Mouse (Mus musculus): Measurements from ENCODE around the gene Rbm12. TPM values are rescaled to one million over a fixed set of nuclear protein-coding genes. Genes with fewer than 3 reads are reported as not detected.
A peak's percentile ranks its signal among the peaks of the same experiment; 100 is the strongest.
"Not testable (repeated sequence)": the region's sequence is repeated elsewhere in the genome, so short reads cannot be mapped to it uniquely, and the experiment has no call there.

Rbm12 gene
- polyA plus RNA-seq, 1 experiment from 2014 or later = 43.0 TPM

DNA sequence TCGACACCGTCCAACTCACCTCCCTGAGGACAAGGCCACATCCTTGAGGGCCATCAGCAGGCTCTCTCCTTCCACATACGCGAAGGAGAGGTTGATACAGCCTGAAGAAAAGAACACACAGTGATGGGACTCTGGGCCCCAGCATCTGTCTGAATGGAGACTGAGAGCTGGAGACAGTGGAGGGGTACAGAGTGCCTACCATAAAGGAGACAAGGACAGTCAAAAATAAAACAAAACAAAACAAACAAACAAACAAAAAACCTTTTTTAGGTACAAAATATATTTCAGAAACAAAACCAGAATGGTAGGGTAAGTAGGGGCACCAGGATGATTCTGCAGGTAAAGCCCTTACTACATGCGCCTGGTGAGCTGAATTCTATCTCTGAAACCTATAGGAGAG is 15.2 kb upstream of the Rbm12 start, which contains the start of gene Gm28036:
Gm28036 (minus strand) TSS at position 101 of the 400 bp plus-strand sequence.
- no peak for ATAC-seq (ENCODE audit: insufficient number of reproducible peaks, insufficient read depth, low FRiP score, low TSS enrichment)
- WGBS = 93% methylated on average over 5 of the region's 5 CpGs
- H3K27ac ChIP-seq = no peak within 1 kb of the TSS
- H3K36me3 ChIP-seq = peaks cover 9% of the 10 kb centered on the region; the same call in 1 of the 2 replicates
- no peak within 1 kb of the TSS for H3K4me3 ChIP-seq
- no peaks in the 10 kb centered on the region for H3K27me3 ChIP-seq
- H3K4me2 ChIP-seq (replicated peaks) = no peak within 1 kb of the TSS
- H3K4me1 ChIP-seq = no peaks in the 10 kb centered on the region
- H3K9me3 ChIP-seq = no peaks in the 10 kb centered on the region
- H3K9ac ChIP-seq = no peak within 1 kb of the TSS

DNA sequence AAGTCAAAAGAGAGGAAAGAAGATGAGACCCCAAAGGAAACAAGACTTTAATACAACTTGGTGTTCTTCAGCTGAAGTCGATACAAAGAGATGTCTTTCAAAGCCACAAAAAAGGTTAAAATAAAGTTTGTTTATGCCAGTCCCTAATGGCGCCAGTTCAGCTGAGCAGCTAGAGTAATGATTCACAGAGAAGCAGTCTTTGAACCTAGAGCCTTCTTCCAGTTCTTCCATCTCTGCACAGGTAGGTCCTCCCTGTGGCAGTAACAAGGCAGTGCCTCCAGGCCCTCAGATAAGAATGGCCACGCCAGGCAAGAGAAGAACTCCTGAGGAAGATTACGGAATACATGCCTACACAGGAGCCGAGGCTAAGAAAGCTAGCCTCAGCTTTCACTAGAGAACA is 12.0 kb upstream of the Rbm12 start:
- Histone ChIP-seq H3K4me2 (replicated peaks) (no peak overlapping the region), H3K27me3 (no peaks in the 10 kb centered on the region), H3K36me3 (peaks cover 9% of the 10 kb centered on the region; the same call in 1 of the 2 replicates), H3K4me1 (no peaks in the 10 kb centered on the region), H3K9me3 (no peaks in the 10 kb centered on the region), H3K9ac (no peak overlapping the region), H3K4me3 (no peak overlapping the region), H3K27ac (no peak overlapping the region)
- WGBS = 90% methylated on average over 5 of the region's 5 CpGs
- ATAC-seq (ENCODE audit: insufficient number of reproducible peaks, insufficient read depth, low FRiP score, low TSS enrichment) = no peak

DNA sequence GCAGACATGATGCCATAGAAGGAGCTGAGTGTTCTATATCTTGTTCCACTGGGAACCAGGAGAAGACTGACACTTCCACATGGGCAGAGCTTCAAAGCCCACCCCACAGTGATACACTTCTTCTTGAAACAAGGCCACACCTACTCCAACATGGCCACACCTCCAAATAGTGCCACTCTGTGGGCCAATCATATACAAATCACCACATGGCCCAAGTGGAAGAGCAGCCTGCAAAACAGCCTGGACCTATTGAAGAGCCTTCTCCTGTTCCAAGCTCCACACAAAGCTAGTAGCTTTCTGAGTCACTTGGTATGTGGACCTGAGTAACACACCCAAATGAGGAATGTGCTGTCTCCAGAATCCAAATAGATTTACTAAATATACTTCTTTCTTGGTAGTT is 7.8 kb upstream of the Rbm12 start:
- Histone ChIP-seq H3K4me3 (no peak overlapping the region), H3K36me3 (peaks cover 9% of the 10 kb centered on the region; the same call in 1 of the 2 replicates), H3K27me3 (no peaks in the 10 kb centered on the region), H3K9me3 (no peaks in the 10 kb centered on the region), H3K9ac (no peak overlapping the region), H3K4me2 (replicated peaks) (no peak overlapping the region), H3K27ac (no peak overlapping the region), H3K4me1 (no peaks in the 10 kb centered on the region)
- no peak for ATAC-seq (ENCODE audit: insufficient number of reproducible peaks, insufficient read depth, low FRiP score, low TSS enrichment)

DNA sequence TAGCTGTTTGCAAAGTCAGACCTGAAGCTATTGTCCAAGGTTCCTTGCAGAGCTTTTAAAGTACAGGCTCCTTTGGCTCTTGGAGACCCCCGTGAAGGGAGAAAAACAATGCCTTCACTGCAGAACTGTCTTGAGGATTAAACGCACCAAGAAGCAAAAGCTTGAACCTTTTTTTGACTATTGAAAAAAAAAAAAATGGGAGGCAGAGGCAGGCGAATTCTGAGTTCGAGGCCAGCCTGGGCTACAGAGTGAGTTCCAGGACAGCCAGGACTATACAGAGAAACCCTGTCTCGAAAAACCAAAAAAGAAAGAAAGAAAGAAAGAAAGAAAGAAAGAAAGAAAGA is 274 bp upstream of the Rbm12 start:
- H3K4me1 ChIP-seq; ATAC-seq (ENCODE audit: insufficient number of reproducible peaks, insufficient read depth, low FRiP score, low TSS enrichment): not testable (repeated sequence)
- WGBS = 25% methylated on average over 5 of the region's 5 CpGs

DNA sequence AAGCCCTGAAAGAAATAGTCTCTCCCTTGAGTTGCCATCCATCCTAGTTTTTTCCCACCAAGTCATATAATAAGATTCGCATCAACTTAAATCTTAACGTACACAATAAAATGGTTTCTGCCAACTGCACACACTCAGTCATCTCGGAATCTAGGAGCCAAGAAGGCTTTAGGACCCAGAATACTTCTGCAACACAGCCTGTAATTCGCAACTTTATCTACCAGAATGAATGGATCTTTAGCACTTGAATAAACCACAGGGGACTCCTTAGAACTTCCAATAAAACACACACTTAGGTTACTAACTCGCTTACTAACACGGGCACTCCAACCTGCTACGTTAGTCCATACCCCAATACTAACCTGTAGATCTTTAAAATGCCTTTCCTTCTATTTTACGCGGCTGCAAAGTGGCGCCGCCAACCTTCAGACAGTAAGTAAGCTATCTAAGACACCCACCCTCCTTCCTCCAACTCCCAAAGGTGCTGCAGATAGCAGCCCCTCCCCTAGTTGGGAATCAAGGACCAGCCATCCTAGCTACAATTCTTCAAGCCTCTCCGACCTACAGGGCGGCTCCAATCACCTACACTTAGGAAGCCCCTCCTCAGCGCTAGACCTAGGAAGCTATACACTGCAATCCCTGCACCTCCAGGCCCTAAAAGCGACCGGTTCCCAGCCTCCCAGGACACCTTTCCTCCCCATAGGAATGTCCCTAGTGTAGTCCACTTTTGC is 986 bp downstream of the Rbm12 start:
- Histone ChIP-seq H3K4me1 (peaks cover 14% of the 10 kb centered on the region), H3K36me3 (0 out of 2 replicates have a peak, but pooled peaks cover 3% of the 10 kb centered on the region), H3K9ac (peak overlapping the region; percentile 97), H3K9me3 (no peaks in the 10 kb centered on the region), H3K4me2 (replicated peaks) (peak overlapping the region; percentile 61), H3K4me3 (peak overlapping the region; percentile 85), H3K27me3 (no peaks in the 10 kb centered on the region), H3K27ac (peak overlapping the region; percentile 90)
- 1% methylated on average over 16 of the region's 16 CpGs for WGBS
- peak; percentile 56; the same call in 1 of the 2 replicates for ATAC-seq (ENCODE audit: insufficient number of reproducible peaks, insufficient read depth, low FRiP score, low TSS enrichment)

More for the DNA sequence above, 274 bp upstream of the Rbm12 start:
- peak overlapping the region; percentile 85 for H3K4me3 ChIP-seq
- H3K27ac ChIP-seq = peak overlapping the region; percentile 90; the same call in 1 of the 2 replicates
- H3K9ac ChIP-seq = peak overlapping the region; percentile 97; the same call in 1 of the 2 replicates
- H3K9me3 ChIP-seq, H3K27me3 ChIP-seq, H3K36me3 ChIP-seq: not testable (repeated sequence)
- peak overlapping the region; percentile 61 for H3K4me2 ChIP-seq (replicated peaks)

DNA sequence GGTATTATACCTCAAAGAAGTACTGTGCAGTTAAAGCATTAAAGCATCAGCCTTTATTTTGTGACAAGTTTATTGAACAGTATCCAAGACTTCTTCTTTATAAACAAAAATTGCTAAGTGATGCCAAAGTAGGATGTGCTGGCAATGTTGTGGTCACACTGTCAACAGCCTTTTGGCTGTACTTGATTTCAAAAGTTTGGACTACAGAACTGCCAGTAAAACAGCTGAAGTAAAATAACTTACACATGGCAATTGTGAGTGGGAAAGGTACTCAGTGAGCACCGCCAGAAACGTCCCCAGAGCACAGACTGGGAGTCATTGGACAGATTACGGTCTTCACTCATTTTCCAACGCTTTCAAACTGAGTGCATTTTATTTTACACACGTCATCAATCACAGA is 19.9 kb downstream of the Rbm12 start:
- no peaks in the 10 kb centered on the region for H3K9me3 ChIP-seq
- H3K4me2 ChIP-seq (replicated peaks) = no peak overlapping the region
- H3K4me1 ChIP-seq = no peaks in the 10 kb centered on the region
- no peak overlapping the region for H3K4me3 ChIP-seq
- H3K27ac ChIP-seq = no peak overlapping the region
- peaks cover 30% of the 10 kb centered on the region for H3K36me3 ChIP-seq
- no peak for ATAC-seq (ENCODE audit: insufficient number of reproducible peaks, insufficient read depth, low FRiP score, low TSS enrichment)
- no peaks in the 10 kb centered on the region for H3K27me3 ChIP-seq
- 80% methylated on average over 5 of the region's 5 CpGs for WGBS
- no peak overlapping the region for H3K9ac ChIP-seq

DNA sequence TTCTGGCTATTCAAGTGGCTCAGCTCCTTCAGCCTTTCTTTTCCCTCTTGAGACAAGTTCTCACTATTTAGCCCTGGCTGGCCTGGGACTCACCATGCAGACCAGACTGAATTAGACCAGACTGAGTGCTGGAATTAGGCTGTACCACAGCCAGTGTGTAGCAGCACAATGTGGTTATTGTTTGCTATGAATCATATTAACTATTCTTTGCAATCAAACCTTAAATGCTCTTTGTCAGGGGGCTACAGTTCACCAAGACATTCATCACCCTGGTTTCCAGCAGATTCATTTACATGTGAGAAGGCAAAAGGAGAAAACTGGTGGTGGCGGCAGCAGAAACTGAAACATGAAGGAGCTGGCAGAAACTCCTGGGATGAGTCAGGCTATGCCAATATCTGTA is 22.0 kb downstream of the Rbm12 start:
- no peak for ATAC-seq (ENCODE audit: insufficient number of reproducible peaks, insufficient read depth, low FRiP score, low TSS enrichment)
- H3K36me3 ChIP-seq = peaks cover 8% of the 10 kb centered on the region
- H3K9ac ChIP-seq = no peak overlapping the region
- no peak overlapping the region for H3K4me2 ChIP-seq (replicated peaks)
- no peaks in the 10 kb centered on the region for H3K27me3 ChIP-seq
- no peak overlapping the region for H3K27ac ChIP-seq
- WGBS = 98% methylated on average over 1 of the region's 1 CpGs
- no peaks in the 10 kb centered on the region for H3K4me1 ChIP-seq
- no peaks in the 10 kb centered on the region for H3K9me3 ChIP-seq
- no peak overlapping the region for H3K4me3 ChIP-seq

DNA sequence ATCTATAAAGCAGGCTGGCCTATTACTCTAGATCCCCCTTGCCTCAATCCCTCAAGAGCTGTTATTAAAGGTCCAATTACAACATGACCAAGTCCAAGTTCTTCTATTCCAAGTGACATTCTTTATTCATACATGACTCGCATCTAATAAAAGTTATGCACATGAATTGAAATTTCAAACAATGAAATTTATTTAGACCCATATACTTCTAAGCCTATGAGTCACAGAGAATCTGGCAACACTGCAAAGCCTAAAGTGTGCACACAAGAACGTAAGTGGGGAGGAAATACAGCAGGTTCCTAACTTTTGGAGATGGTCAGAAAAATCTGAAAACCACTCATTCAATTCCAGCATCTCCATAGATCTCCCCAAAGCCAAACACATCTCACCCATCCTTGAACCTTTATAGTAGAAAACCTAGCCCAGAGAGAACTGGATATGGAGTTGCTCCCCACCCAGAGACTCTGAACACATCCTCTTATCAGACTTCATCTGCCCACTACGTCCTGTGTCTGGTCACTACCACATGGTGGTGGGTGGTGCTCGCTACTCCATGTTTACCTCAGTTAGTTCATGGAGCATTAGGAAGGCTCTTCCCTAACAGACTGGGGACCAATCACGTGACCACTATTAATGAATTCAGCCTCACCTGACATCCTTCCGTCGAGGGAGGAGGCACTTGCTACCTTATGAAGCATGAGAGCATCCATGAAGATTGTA is 24.2 kb downstream of the Rbm12 start:
- 85% methylated on average over 7 of the region's 7 CpGs for WGBS
- H3K4me2 ChIP-seq (replicated peaks) = no peak overlapping the region
- H3K4me3 ChIP-seq = no peak overlapping the region
- no peaks in the 10 kb centered on the region for H3K27me3 ChIP-seq
- ATAC-seq (ENCODE audit: insufficient number of reproducible peaks, insufficient read depth, low FRiP score, low TSS enrichment) = no peak
- no peaks in the 10 kb centered on the region for H3K9me3 ChIP-seq
- no peak overlapping the region for H3K9ac ChIP-seq
- H3K4me1 ChIP-seq = no peaks in the 10 kb centered on the region
- peaks cover 7% of the 10 kb centered on the region for H3K36me3 ChIP-seq
- no peak overlapping the region for H3K27ac ChIP-seq

DNA sequence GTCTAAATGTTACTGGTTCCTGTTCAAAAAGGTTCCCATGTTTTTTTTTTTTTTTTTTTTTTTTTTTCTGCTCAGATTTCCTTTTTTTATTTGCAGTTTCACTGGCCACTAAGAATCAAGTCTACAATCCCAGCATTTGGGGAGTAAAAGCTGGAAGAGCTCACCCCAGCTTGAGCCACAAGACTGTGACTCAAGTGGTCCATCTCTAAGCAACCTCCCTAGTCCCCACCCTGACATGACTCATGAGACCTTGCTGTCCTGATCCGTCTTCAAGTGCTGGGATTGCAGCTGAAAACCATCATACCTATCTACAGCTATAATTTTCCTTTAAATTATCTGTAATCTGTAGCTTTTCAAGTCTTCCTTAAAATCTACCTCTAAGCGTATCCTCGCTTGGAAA is 27.2 kb downstream of the Rbm12 start:
- 85% methylated on average over 3 of the region's 3 CpGs for WGBS

DNA sequence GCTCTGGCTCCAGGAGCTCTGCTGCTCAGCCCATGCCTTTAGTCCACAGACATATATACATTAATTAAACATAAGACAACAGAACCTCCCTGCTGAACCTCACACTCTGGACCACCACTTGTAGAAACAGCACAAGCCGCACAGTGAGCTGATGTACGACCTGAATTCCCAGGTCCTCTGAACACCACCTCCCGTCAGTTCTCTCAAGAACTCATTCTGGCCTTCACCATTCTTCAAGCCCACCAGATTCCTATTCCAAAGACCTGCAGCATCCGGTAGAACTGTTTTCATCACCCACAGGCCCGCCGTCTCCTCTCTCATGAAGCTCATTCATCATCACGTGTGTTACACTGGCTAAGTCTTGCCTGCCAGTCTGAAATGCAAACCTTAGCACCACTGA is 31.4 kb downstream of the Rbm12 start:
- Histone ChIP-seq H3K36me3 (peaks cover 40% of the 10 kb centered on the region), H3K9me3 (no peaks in the 10 kb centered on the region), H3K4me1 (peaks cover 3% of the 10 kb centered on the region; the same call in 1 of the 2 replicates), H3K4me2 (replicated peaks) (no peak overlapping the region), H3K27me3 (no peaks in the 10 kb centered on the region), H3K4me3 (no peak overlapping the region), H3K9ac (no peak overlapping the region), H3K27ac (no peak overlapping the region)
- no peak for ATAC-seq (ENCODE audit: insufficient number of reproducible peaks, insufficient read depth, low FRiP score, low TSS enrichment)
- WGBS = 88% methylated on average over 7 of the region's 7 CpGs

More for the DNA sequence above, 27.2 kb downstream of the Rbm12 start:
- H3K4me3 ChIP-seq = no peak overlapping the region
- no peaks in the 10 kb centered on the region for H3K9me3 ChIP-seq
- H3K36me3 ChIP-seq = peaks cover under 1% of the 10 kb centered on the region; the same call in 1 of the 2 replicates
- ATAC-seq (ENCODE audit: insufficient number of reproducible peaks, insufficient read depth, low FRiP score, low TSS enrichment) = no peak
- H3K9ac ChIP-seq = no peak overlapping the region
- no peaks in the 10 kb centered on the region for H3K27me3 ChIP-seq
- H3K27ac ChIP-seq = no peak overlapping the region
- H3K4me1 ChIP-seq = peaks cover 3% of the 10 kb centered on the region; the same call in 1 of the 2 replicates
- H3K4me2 ChIP-seq (replicated peaks) = no peak overlapping the region

DNA sequence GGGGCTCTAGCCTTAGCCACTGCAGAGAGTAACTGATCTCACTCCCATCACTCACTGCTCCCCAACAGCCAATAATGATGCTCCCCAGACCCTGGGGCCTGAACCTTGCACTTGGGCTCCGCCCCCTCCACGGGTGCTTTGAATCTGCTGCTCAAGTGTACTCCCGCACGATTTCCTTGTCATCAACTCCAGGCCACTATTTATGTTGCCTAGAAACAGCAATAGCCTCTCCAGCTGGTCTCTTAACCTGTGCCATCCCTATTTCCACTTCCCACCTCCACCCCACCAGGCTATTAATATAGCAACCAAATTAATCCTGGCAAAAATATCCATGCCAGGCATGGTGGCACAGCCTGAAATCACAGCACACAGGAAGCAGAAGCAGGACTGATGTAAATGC is 32.1 kb downstream of the Rbm12 start:
- Histone ChIP-seq H3K9ac (no peak overlapping the region), H3K4me2 (replicated peaks) (no peak overlapping the region), H3K4me3 (no peak overlapping the region), H3K9me3 (no peaks in the 10 kb centered on the region), H3K27me3 (no peaks in the 10 kb centered on the region), H3K36me3 (peaks cover 47% of the 10 kb centered on the region), H3K4me1 (peaks cover 3% of the 10 kb centered on the region; the same call in 1 of the 2 replicates), H3K27ac (no peak overlapping the region)
- 0 out of 2 replicates have a peak, but pooled peaks have one; percentile 23 for ATAC-seq (ENCODE audit: insufficient number of reproducible peaks, insufficient read depth, low FRiP score, low TSS enrichment)
- 45% methylated on average over 4 of the region's 4 CpGs for WGBS

DNA sequence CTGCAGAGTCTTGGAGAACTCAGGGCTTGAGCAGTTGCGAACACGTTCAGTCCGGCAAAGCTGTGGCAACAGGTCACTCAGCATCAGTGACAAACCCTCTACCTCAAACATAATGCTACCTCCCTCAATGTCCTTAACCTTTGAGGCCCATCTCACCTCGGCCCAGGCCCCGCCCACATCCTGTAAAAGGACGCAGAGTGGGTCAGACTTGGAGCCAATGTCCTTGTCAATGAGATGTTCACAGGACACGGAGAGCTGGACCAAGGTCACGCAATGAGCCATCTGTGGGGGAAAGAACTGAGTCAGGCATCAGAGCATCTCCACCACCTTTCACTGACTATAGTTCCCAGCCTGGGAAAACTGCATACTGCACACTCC is 32.6 kb downstream of the Rbm12 start:
- Histone ChIP-seq H3K27ac (no peak overlapping the region), H3K4me1 (peaks cover 3% of the 10 kb centered on the region; the same call in 1 of the 2 replicates), H3K4me2 (replicated peaks) (no peak overlapping the region), H3K9ac (no peak overlapping the region), H3K4me3 (no peak overlapping the region), H3K27me3 (no peaks in the 10 kb centered on the region), H3K9me3 (no peaks in the 10 kb centered on the region), H3K36me3 (peaks cover 52% of the 10 kb centered on the region)
- WGBS = 88% methylated on average over 8 of the region's 8 CpGs
- ATAC-seq (ENCODE audit: insufficient number of reproducible peaks, insufficient read depth, low FRiP score, low TSS enrichment) = no peak
